Mouse (Mus musculus): Measurements from ENCODE around the gene Olfr681.
"Not testable (repeated sequence)": the region's sequence is repeated elsewhere in the genome, so short reads cannot be mapped to it uniquely, and the experiment has no call there.

Olfr681 gene

GRCm38 (mm10) chr7:105116536-105116935 lies at the start of gene Olfr681:
Olfr681 (plus strand) TSS chr7:105116836.
- DNase-seq, result no peak

- no peak for DNase-seq
Measured at GRCm38 (mm10) chr7:105080905-105081304, 35.7 kb upstream of the Olfr681 start, which contains the start of gene Olfr679. Olfr679 (plus strand) TSS chr7:105081205.

- DNase-seq, result not testable (repeated sequence)
Measured at GRCm38 (mm10) chr7:105092717-105093116, 23.9 kb upstream of the Olfr681 start, which contains the start of gene Olfr680-ps1. Olfr680-ps1 (minus strand) TSS chr7:105092817.

- no peak for DNase-seq
Measured at GRCm38 (mm10) chr7:105141275-105141674, 24.6 kb downstream of the Olfr681 start.

- no peak for DNase-seq
Measured at GRCm38 (mm10) chr7:105146912-105147311, 30.3 kb downstream of the Olfr681 start, which contains the start of gene Olfr683. Olfr683 (minus strand) TSS chr7:105147012.

GRCm38 (mm10) chr7:105163553-105163952 lies 46.9 kb downstream of the Olfr681 start, which contains the start of gene Olfr684:
Olfr684 (minus strand) TSS chr7:105163653.
- DNase-seq, result no peak

- DNase-seq, result no peak
Measured at GRCm38 (mm10) chr7:105170773-105171172, 54.1 kb downstream of the Olfr681 start.

Data from right cerebral cortex, postnatal 25 days (tissue).